8 mouse cellular contexts compared by ENCODE assay signal in the genomic region with DNA sequence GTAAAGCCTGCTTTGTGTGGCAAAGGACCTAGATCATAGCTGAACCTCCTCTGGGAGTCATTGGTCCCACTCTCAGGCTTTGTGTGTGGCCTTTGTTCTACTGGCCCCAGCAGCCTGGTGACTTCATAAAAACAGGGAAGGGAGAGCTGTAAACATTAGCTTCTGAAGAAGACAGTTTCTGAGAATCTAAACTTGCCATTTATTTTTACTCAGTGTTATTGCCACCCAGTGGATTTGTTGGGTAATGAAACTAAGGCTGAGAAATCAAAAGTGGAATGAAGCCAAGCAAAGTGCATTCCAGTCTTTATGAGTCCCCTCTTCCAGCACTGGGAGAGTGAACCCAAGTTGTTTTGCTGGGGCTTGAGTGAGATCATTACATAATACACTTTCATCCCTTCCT. TPM values are rescaled to one million over a fixed set of nuclear protein-coding genes. Genes with fewer than 3 reads are reported as not detected.
DNase-seq lines count a peak whose midpoint lies in the region; ATAC-seq lines count a peak whose summit lies in the region.

No protein-coding gene starts in this region.

- H3K4me2 ChIP-seq in forebrain, embryonic 14.5 days (ENCODE audit: low read length) = no peak overlapping the region
- H3K4me2 ChIP-seq in forebrain, embryonic 12.5 days = no peak overlapping the region

- H3K9ac ChIP-seq in forebrain, embryonic 14.5 days (ENCODE audit: low read length) = no peak overlapping the region
- H3K9ac ChIP-seq in forebrain, embryonic 12.5 days = no peak overlapping the region

- no peaks in the 10 kb centered on the region for H3K9me3 ChIP-seq in forebrain, embryonic 14.5 days (replicated peaks; ENCODE audit: control insufficient read depth, low read length)
- no peaks in the 10 kb centered on the region for H3K9me3 ChIP-seq in forebrain, embryonic 12.5 days

- H3K4me1 ChIP-seq in forebrain, embryonic 14.5 days (ENCODE audit: control insufficient read depth, insufficient read depth, low read length) = no peaks in the 10 kb centered on the region
- H3K4me1 ChIP-seq in forebrain, embryonic 12.5 days = no peaks in the 10 kb centered on the region

- ATAC-seq in forebrain, embryonic 14.5 days = peak; percentile 42; the same call in 1 of the 2 replicates
- ATAC-seq in forebrain, embryonic 12.5 days (ENCODE audit: low FRiP score) = no peak
- ATAC-seq in erythroid progenitor cell, adult 5-6 weeks (replicated peaks; ENCODE audit: low FRiP score, poor library complexity, severe bottlenecking) = peak; percentile 61

- H3K27ac ChIP-seq in forebrain, embryonic 14.5 days (ENCODE audit: low read depth, low read length) = no peak overlapping the region
- no peak overlapping the region for H3K27ac ChIP-seq in forebrain, embryonic 12.5 days

- peak; percentile 78 for DNase-seq in forebrain, embryonic 14.5 days (ENCODE audit: low spot score)
- DNase-seq in urinary bladder, postnatal 14 days (ENCODE audit: low spot score) = peak; percentile 21
- DNase-seq in urinary bladder, adult 2 months (ENCODE audit: low spot score) = no peak
- DNase-seq in kidney, adult 18-20 months = peak; percentile 12
- DNase-seq in lung, postnatal 36 days = peak; percentile 82
- DNase-seq in spleen, postnatal 14 days (ENCODE audit: low spot score in 2 of 2) = no peak

- no peak overlapping the region for H3K4me3 ChIP-seq in forebrain, embryonic 14.5 days (ENCODE audit: low read depth, low read length)
- H3K4me3 ChIP-seq in forebrain, embryonic 12.5 days (replicated peaks) = no peak overlapping the region

- no peaks in the 10 kb centered on the region for H3K27me3 ChIP-seq in forebrain, embryonic 14.5 days (replicated peaks; ENCODE audit: control insufficient read depth, insufficient read depth, low read length)
- H3K27me3 ChIP-seq in forebrain, embryonic 12.5 days = no peaks in the 10 kb centered on the region

- H3K36me3 ChIP-seq in forebrain, embryonic 14.5 days (ENCODE audit: control insufficient read depth, insufficient read depth, low read length) = no peaks in the 10 kb centered on the region
- no peaks in the 10 kb centered on the region for H3K36me3 ChIP-seq in forebrain, embryonic 12.5 days (replicated peaks)

RNA-seq across cellular contexts. Expression of gene Ybx3, which starts 30.5 kb away (rescaled TPM):
- 26.7 and 26.8 TPM in 2 replicates for polyA plus RNA-seq in forebrain, embryonic 14.5 days (2014; fragmentation: Nextera tagmentation; extraction: Ambion mirVana)
- polyA plus RNA-seq in forebrain, embryonic 12.5 days (2016; fragmentation: Nextera tagmentation; extraction: Ambion mirVana) = 29.9 and 33.8 TPM in 2 replicates
- polyA plus RNA-seq in urinary bladder, adult 2 months (2012; rRNA removed) = 177 and 227 TPM in 2 replicates
- total RNA-seq in erythroid progenitor cell, adult 5-6 weeks (2015; ENCODE audit: low replicate concordance) = 426 and 461 TPM in 2 replicates
- 493 and 501 TPM in 2 replicates for total RNA-seq in erythroid progenitor cell, adult 5-6 weeks (2017; ENCODE audit: low replicate concordance)

Comparison
In these comparisons a context has a peak if more than half of its experiments do, and no peak if none do; other contexts are left out.
1. DNase-seq: peak in forebrain, embryonic 14.5 days (single experiment), urinary bladder, postnatal 14 days (single experiment), kidney, adult 18-20 months (single experiment) and lung, postnatal 36 days (single experiment); none in urinary bladder, adult 2 months (single experiment) and spleen, postnatal 14 days (0 of 2).